In genomic region chr15:103552096-103552690, GRCm38 (mm10) we compare ENCODE assay signal across 9 mouse cellular contexts. TPM values are rescaled to one million over a fixed set of nuclear protein-coding genes. Genes with fewer than 3 reads are reported as not detected.
A peak's percentile ranks its signal among the peaks of the same experiment; 100 is the strongest.
DNase-seq lines count a peak whose midpoint lies in the region; ATAC-seq and TF ChIP-seq lines count a peak whose summit lies in the region.
"Had no signal": no experiment of that assay in that cellular context is flagged by ENCODE, and none has a peak within 500 bp of the region (broad histone marks: within the 10 kb centered on the region; RNA-seq: fewer than 3 reads in every experiment).

No protein-coding gene starts in this region.

- H3K36me3 ChIP-seq in G1E (replicated peaks) = no peaks in the 10 kb centered on the region
- H3K36me3 ChIP-seq in embryonic facial prominence, embryonic 10.5 days (replicated peaks) = no peaks in the 10 kb centered on the region
- no peaks in the 10 kb centered on the region for H3K36me3 ChIP-seq in intestine, embryonic 14.5 days (ENCODE audit: control insufficient read depth, insufficient read depth, low read length)

- no peak overlapping the region for H3K9ac ChIP-seq in intestine, embryonic 14.5 days (ENCODE audit: low read length)

- peak; percentile 32 for DNase-seq in heart, adult 8-10 months (ENCODE audit: low spot score)
- no peak for DNase-seq in heart, postnatal 25 days (ENCODE audit: low spot score)
- peak; percentile 6 for DNase-seq in 3134 (ENCODE audit: extremely low read depth, insufficient read length, low spot score)
- DNase-seq in G1E (ENCODE audit: low spot score) = peak; percentile 16
- DNase-seq in embryonic facial prominence, embryonic 10.5 days (ENCODE audit: low spot score) = peak; percentile 32
- DNase-seq in intestine, embryonic 14.5 days (ENCODE audit: low spot score) = peak; percentile 69
- no peak for DNase-seq in frontal cortex, postnatal 10 days (ENCODE audit: low spot score in 2 of 2)

- TF ChIP-seq CTCF in G1E (IDR thresholded peaks at IDR 0.05; ENCODE audit: low read depth, low read length) = peak; percentile 62; the same call in 1 of the 2 replicates

- no peak overlapping the region for H3K27ac ChIP-seq in embryonic facial prominence, embryonic 10.5 days (replicated peaks)
- no peak overlapping the region for H3K27ac ChIP-seq in intestine, embryonic 14.5 days (ENCODE audit: low read depth)
- H3K27ac ChIP-seq: macrophage had no signal

- 40% methylated on average over 3 of the region's 3 CpGs for WGBS in embryonic facial prominence, embryonic 10.5 days
- WGBS in intestine, embryonic 14.5 days = 43% methylated on average over 3 of the region's 3 CpGs

- H3K4me2 ChIP-seq in intestine, embryonic 14.5 days (ENCODE audit: low read length) = no peak overlapping the region

- no peak overlapping the region for H3K4me3 ChIP-seq in G1E (ENCODE audit: low read depth, low read length)
- H3K4me3 ChIP-seq in embryonic facial prominence, embryonic 10.5 days = no peak overlapping the region
- H3K4me3 ChIP-seq in intestine, embryonic 14.5 days (ENCODE audit: low read depth, low read length) = no peak overlapping the region

- H3K9me3 ChIP-seq in G1E (replicated peaks) = no peaks in the 10 kb centered on the region
- H3K9me3 ChIP-seq in embryonic facial prominence, embryonic 10.5 days = no peaks in the 10 kb centered on the region
- no peaks in the 10 kb centered on the region for H3K9me3 ChIP-seq in intestine, embryonic 14.5 days (ENCODE audit: control insufficient read depth, low read length)

- intact Hi-C loops in heart, postnatal 25 days (cut with DNase I) = no loop called here

- ATAC-seq in G1E (ENCODE audit: extremely low read depth, insufficient number of reproducible peaks, low FRiP score, poor library complexity, severe bottlenecking) = no peak; the same call in 1 of the 2 replicates
- peak; percentile 60; the same call in 1 of the 2 replicates for ATAC-seq in intestine, embryonic 14.5 days (replicated peaks; ENCODE audit: low FRiP score, low TSS enrichment, low read depth)
- peak; percentile 76 for ATAC-seq in megakaryocyte, adult 5-6 weeks (ENCODE audit: poor library complexity, severe bottlenecking)

- H3K4me1 ChIP-seq in G1E (ENCODE audit: insufficient read depth, low read depth, low read length) = no peaks in the 10 kb centered on the region
- H3K4me1 ChIP-seq in embryonic facial prominence, embryonic 10.5 days = no peaks in the 10 kb centered on the region
- no peaks in the 10 kb centered on the region for H3K4me1 ChIP-seq in intestine, embryonic 14.5 days (replicated peaks; ENCODE audit: control insufficient read depth, insufficient read depth, low read length)

- H3K27me3 ChIP-seq in G1E (ENCODE audit: insufficient read depth, low read length) = no peaks in the 10 kb centered on the region
- H3K27me3 ChIP-seq in embryonic facial prominence, embryonic 10.5 days (replicated peaks; ENCODE audit: low read depth, poor library complexity, severe bottlenecking) = no peaks in the 10 kb centered on the region
- H3K27me3 ChIP-seq in intestine, embryonic 14.5 days (replicated peaks; ENCODE audit: control insufficient read depth, insufficient read depth, low read length) = no peaks in the 10 kb centered on the region

RNA-seq across cellular contexts. Expression of gene Glycam1, which starts 12.7 kb away (rescaled TPM):
- total RNA-seq in heart, adult 8-10 months (2022) = not detected
- total RNA-seq in heart, postnatal 25 days (2021) = not detected
- not detected in 2 replicates for total RNA-seq in G1E (2014; fragmentation: Nextera tagmentation)
- total RNA-seq in G1E (2017) = not detected in 2 replicates
- polyA plus RNA-seq in G1E (2012) = not detected in 2 replicates
- polyA plus RNA-seq in embryonic facial prominence, embryonic 10.5 days (2016; fragmentation: Nextera tagmentation; extraction: Ambion mirVana) = not detected in 2 replicates
- polyA plus RNA-seq in intestine, embryonic 14.5 days (2014; fragmentation: Nextera tagmentation; extraction: Ambion mirVana) = not detected in 2 replicates
- not detected in 2 replicates for total RNA-seq in megakaryocyte, adult 5-6 weeks (2015)
- total RNA-seq in megakaryocyte, adult 5-6 weeks (2017) = not detected in 2 replicates
- polyA plus RNA-seq: macrophage had no signal

RNA-seq across cellular contexts. Expression of gene Ppp1r1a, which starts 14.4 kb away (rescaled TPM):
- total RNA-seq in heart, adult 8-10 months (2022) = 10 to 100 TPM in 2 of 4 experiments, 1 to 10 TPM in 2; 8.7 to 15.2 (median 12.4) TPM
- total RNA-seq in heart, postnatal 25 days (2021) = 10 to 100 TPM; 10.5 to 12.0 TPM
- total RNA-seq in G1E (2014; fragmentation: Nextera tagmentation) = not detected in 2 replicates
- total RNA-seq in G1E (2017) = not detected in 2 replicates
- not detected in 2 replicates for polyA plus RNA-seq in G1E (2012)
- 14.3 and 16.4 TPM in 2 replicates for polyA plus RNA-seq in embryonic facial prominence, embryonic 10.5 days (2016; fragmentation: Nextera tagmentation; extraction: Ambion mirVana)
- polyA plus RNA-seq in intestine, embryonic 14.5 days (2014; fragmentation: Nextera tagmentation; extraction: Ambion mirVana) = 11.6 and 12.3 TPM in 2 replicates
- not detected in 2 replicates for total RNA-seq in megakaryocyte, adult 5-6 weeks (2015)
- total RNA-seq in megakaryocyte, adult 5-6 weeks (2017) = not detected in 2 replicates

RNA-seq across cellular contexts. Expression of gene Pde1b, which starts 49.4 kb away (rescaled TPM):
- total RNA-seq in heart, adult 8-10 months (2022) = 1 to 10 TPM in 3 of 4 experiments, under 1 TPM in 1; 0.79 to 2.5 (median 1.2) TPM
- 1 to 10 TPM; 1.1 to 1.4 TPM for total RNA-seq in heart, postnatal 25 days (2021)
- total RNA-seq in G1E (2014; fragmentation: Nextera tagmentation) = 2.6 and 3.1 TPM in 2 replicates
- total RNA-seq in G1E (2017) = 1.5 and 1.9 TPM in 2 replicates
- polyA plus RNA-seq in G1E (2012) = 0.92 and 1.3 TPM in 2 replicates
- 6.0 and 10.4 TPM in 2 replicates for polyA plus RNA-seq in embryonic facial prominence, embryonic 10.5 days (2016; fragmentation: Nextera tagmentation; extraction: Ambion mirVana)
- polyA plus RNA-seq in intestine, embryonic 14.5 days (2014; fragmentation: Nextera tagmentation; extraction: Ambion mirVana) = 6.8 and 7.1 TPM in 2 replicates
- total RNA-seq in megakaryocyte, adult 5-6 weeks (2015) = 13.2 and 16.8 TPM in 2 replicates
- total RNA-seq in megakaryocyte, adult 5-6 weeks (2017) = 8.2 and 12.9 TPM in 2 replicates

Comparison
In these comparisons a context has a peak if more than half of its experiments do, and no peak if none do; other contexts are left out.
1. DNase-seq: peak in heart, adult 8-10 months (single experiment), 3134 (single experiment), G1E (single experiment), embryonic facial prominence, embryonic 10.5 days (single experiment) and intestine, embryonic 14.5 days (single experiment); none in heart, postnatal 25 days (single experiment) and frontal cortex, postnatal 10 days (0 of 2).
2. RNA of gene Ppp1r1a, which starts 14.4 kb away (total RNA-seq): 8.7 to 15.2 TPM in heart, adult 8-10 months and 10.5 to 12.0 TPM in heart, postnatal 25 days; not detected in G1E and not detected in megakaryocyte, adult 5-6 weeks; every median in the first group is over 4 times any median in the second.